Mouse (Mus musculus) embryonic facial prominence, embryonic 11.5 days (tissue): ENCODE measurements around the gene Arnt. TPM values are rescaled to one million over a fixed set of nuclear protein-coding genes. Genes with fewer than 3 reads are reported as not detected.

Source experiments
- ATAC-seq: fragments of 200-750 bp; cut with Nextera tagmentation; replicated peaks from 2 replicates; pipeline ENCODE4 v1.8.0; 2017; ENCODE audit warnings: low read depth; ENCODE audit not compliant: insufficient number of reproducible peaks, low FRiP score, low TSS enrichment
- DNase-seq: peaks from one replicate; pipeline ENCODE4 v3.0.0-alpha.2; 2015; ENCODE audit warnings: low spot score
- H3K27ac ChIP-seq: fragments of 300-500 bp; sonication (generic); replicated peaks from 2 replicates; pipeline ENCODE4 v1.5.1; 2014; ENCODE audit warnings: mild to moderate bottlenecking, low read depth, low read length, control low read depth
- H3K27me3 ChIP-seq: fragments of 300-500 bp; sonication (generic); 2 replicates; pipeline ENCODE4 v1.6.1; 2014; ENCODE audit warnings: mild to moderate bottlenecking, low read length, moderate library complexity, mixed read lengths; ENCODE audit not compliant: control insufficient read depth, insufficient read depth
- H3K36me3 ChIP-seq: fragments of 300-500 bp; sonication (generic); replicated peaks from 2 replicates; pipeline ENCODE4 v1.6.1; 2014; ENCODE audit warnings: low read depth, mild to moderate bottlenecking, low read length, moderate library complexity, mixed read lengths; ENCODE audit not compliant: control insufficient read depth, insufficient read depth
- H3K4me1 ChIP-seq: fragments of 300-500 bp; sonication (generic); 2 replicates; pipeline ENCODE4 v1.6.1; 2014; ENCODE audit warnings: low read length, mixed read lengths; ENCODE audit not compliant: control insufficient read depth, insufficient read depth
- H3K4me2 ChIP-seq: fragments of 300-500 bp; sonication (generic); 2 replicates; pipeline ENCODE4 v1.6.1; 2014; ENCODE audit warnings: low read depth, mild to moderate bottlenecking, control low read depth, low read length, moderate library complexity
- H3K4me3 ChIP-seq: fragments of 300-500 bp; sonication (generic); 2 replicates; pipeline ENCODE4 v1.5.1; 2014; ENCODE audit warnings: low read depth, low read length, control low read depth
- H3K9ac ChIP-seq: fragments of 300-500 bp; sonication (generic); replicated peaks from 2 replicates; pipeline ENCODE4 v1.6.1; 2014; ENCODE audit warnings: mild to moderate bottlenecking, control low read depth, low read length
- H3K9me3 ChIP-seq: fragments of 300-500 bp; sonication (generic); replicated peaks from 2 replicates; pipeline ENCODE4 v1.6.1; 2016; ENCODE audit warnings: mild to moderate bottlenecking, low read length, inconsistent platforms, mixed read lengths; ENCODE audit not compliant: control insufficient read depth
- WGBS: fragments of 180-500 bp; shearing (Covaris S2); extraction: QIAGEN DNeasy Blood & Tissue Kit; methylation state at CpG from one replicate; pipeline ENCODE4 v1.1.7; 2014; 5-methylcytosine and 5-hydroxymethylcytosine counted together
- polyA plus RNA-seq: library from polyadenylated mRNA; unstranded; fragments of >200 nt; fragmentation: Nextera tagmentation; extraction: Ambion mirVana; gene quantifications from 2 replicates; pipeline ENCODE4 v1.2.1, GENCODE M21; 2014

Arnt gene
- polyA plus RNA-seq, 1 experiment from 2014 or later: 29.3 TPM

DNA sequence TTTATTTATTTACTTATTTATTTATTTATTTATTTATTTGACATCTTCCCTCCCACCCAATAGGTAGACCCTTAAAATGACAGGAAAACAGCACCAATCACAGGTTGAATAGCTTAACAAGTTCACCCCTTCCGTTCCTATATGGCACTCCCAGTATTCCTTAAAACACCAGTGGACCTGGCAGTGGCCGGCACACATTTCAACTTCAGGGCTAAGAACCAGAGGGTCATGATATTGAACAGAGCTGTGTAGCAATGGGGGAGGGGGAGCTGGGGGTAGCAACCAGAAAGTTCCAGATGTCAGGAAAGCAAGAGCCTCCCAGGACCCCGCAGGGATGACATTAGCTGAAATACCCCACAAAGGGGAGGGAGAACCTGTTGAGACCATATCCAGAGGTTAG, 85.9 kb downstream of the Arnt start:
- H3K4me2 ChIP-seq: no peak overlapping the region
- H3K9ac ChIP-seq: no peak overlapping the region
- ATAC-seq: no peak
- no peak for DNase-seq
- H3K4me3 ChIP-seq: no peak overlapping the region
- no peaks in the 10 kb centered on the region for H3K4me1 ChIP-seq
- H3K27ac ChIP-seq: no peak overlapping the region
- H3K36me3 ChIP-seq: no peaks in the 10 kb centered on the region
- no peaks in the 10 kb centered on the region for H3K9me3 ChIP-seq
- no peaks in the 10 kb centered on the region for H3K27me3 ChIP-seq
- WGBS: 85% methylated on average over 3 of the region's 3 CpGs

DNA sequence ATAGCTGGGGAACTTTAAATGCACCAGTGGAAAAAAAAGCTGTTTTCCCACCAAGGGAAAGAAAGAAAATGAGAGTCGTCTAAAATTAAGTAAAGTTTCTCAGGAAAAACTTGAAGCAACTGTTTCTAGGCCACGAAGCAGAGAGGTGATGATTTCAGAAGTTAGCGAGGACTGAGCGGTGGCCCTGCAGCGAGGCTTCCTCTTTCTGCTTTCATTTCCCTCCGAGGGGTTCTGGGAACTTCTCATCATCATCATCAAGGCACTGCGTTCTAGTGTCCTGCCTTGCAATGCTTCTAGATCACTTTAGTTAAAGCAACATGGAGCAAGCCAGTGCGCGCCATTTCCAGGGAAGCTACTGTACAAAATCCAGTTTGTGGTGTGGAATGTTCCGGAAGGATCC, 87.0 kb downstream of the Arnt start:
- ATAC-seq (no peak), DNase-seq (no peak)
- 88% methylated on average over 10 of the region's 10 CpGs for WGBS
- no peak overlapping the region for H3K27ac ChIP-seq
- H3K9ac ChIP-seq: no peak overlapping the region
- no peak overlapping the region for H3K4me2 ChIP-seq
- H3K4me3 ChIP-seq: no peak overlapping the region
- H3K9me3 ChIP-seq: no peaks in the 10 kb centered on the region
- no peaks in the 10 kb centered on the region for H3K4me1 ChIP-seq
- H3K36me3 ChIP-seq: no peaks in the 10 kb centered on the region
- H3K27me3 ChIP-seq: no peaks in the 10 kb centered on the region

DNA sequence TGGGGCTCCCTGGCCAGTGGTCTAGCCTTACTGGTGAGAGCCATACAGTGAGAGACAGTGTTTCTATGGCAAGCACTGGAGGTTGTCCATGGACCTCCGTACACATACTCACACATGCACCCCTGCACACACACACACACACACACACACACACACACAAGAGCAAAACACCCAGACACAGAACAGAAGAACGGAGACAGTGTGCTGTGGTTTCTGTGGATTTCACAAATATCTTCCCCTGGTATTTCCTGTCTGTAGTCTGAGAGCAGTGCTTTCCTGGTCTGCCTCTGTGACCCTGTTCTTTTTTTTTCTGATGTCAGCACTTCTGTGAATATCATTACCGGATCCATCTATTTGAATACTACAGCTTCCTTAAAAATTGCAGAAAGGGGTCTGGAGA, 89.5 kb downstream of the Arnt start:
- H3K4me2 ChIP-seq: no peak overlapping the region
- ATAC-seq (no peak), DNase-seq (no peak)
- H3K27me3 ChIP-seq: no peaks in the 10 kb centered on the region
- no peaks in the 10 kb centered on the region for H3K36me3 ChIP-seq
- H3K4me1 ChIP-seq: no peaks in the 10 kb centered on the region
- H3K27ac ChIP-seq: no peak overlapping the region
- WGBS: 64% methylated on average over 3 of the region's 3 CpGs
- H3K9ac ChIP-seq: no peak overlapping the region
- H3K4me3 ChIP-seq: no peak overlapping the region
- H3K9me3 ChIP-seq: no peaks in the 10 kb centered on the region

DNA sequence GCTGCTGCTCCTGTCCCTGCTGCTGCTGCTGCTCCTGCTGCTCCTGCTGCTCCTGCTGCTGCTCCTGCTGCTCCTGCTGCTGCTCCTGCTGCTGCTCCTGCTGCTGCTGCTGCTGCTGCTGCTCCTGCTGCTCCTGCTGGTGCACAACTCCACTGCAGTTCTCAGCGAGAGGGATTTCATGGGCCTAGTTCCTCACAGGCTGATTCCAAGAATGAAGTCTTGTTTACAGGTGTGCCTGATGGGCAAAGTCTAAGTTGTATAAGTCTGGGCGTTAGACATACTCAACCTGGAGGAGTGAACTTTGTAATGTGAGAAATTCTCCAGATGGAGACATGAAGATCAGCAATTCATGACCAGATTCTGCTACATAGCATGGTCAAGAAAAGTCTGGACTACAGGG, 90.5 kb downstream of the Arnt start:
- DNase-seq: no peak
- no peaks in the 10 kb centered on the region for H3K9me3 ChIP-seq
- ATAC-seq: no peak
- H3K36me3 ChIP-seq: no peaks in the 10 kb centered on the region
- 71% methylated on average over 2 of the region's 2 CpGs for WGBS
- H3K4me1 ChIP-seq: no peaks in the 10 kb centered on the region
- H3K4me2 ChIP-seq: no peak overlapping the region
- H3K4me3 ChIP-seq: no peak overlapping the region
- no peaks in the 10 kb centered on the region for H3K27me3 ChIP-seq
- H3K9ac ChIP-seq: no peak overlapping the region
- H3K27ac ChIP-seq: no peak overlapping the region

DNA sequence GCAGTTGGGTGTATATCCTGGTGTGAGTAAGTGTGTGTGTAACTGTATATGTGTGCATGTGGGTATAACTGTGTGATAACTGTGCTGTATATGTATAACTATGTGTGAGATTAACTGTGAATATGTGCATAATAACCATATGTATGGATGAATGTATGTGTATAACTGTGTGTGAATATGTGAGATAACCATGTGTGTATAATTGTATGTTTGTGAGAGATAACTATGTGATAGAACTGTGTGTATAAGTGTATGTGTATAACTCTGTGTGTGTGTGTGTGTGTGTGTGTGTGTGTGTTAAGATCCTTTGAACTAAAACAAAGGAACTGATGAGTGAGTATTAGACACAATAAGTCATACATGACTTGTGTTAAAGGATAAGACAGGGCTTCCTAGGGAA, 91.9 kb downstream of the Arnt start:
- DNase-seq (no peak), ATAC-seq (no peak)
- Histone ChIP-seq H3K4me2 (no peak overlapping the region), H3K27me3 (no peaks in the 10 kb centered on the region), H3K9me3 (no peaks in the 10 kb centered on the region), H3K36me3 (no peaks in the 10 kb centered on the region), H3K4me1 (no peaks in the 10 kb centered on the region), H3K27ac (no peak overlapping the region), H3K9ac (no peak overlapping the region), H3K4me3 (no peak overlapping the region)

DNA sequence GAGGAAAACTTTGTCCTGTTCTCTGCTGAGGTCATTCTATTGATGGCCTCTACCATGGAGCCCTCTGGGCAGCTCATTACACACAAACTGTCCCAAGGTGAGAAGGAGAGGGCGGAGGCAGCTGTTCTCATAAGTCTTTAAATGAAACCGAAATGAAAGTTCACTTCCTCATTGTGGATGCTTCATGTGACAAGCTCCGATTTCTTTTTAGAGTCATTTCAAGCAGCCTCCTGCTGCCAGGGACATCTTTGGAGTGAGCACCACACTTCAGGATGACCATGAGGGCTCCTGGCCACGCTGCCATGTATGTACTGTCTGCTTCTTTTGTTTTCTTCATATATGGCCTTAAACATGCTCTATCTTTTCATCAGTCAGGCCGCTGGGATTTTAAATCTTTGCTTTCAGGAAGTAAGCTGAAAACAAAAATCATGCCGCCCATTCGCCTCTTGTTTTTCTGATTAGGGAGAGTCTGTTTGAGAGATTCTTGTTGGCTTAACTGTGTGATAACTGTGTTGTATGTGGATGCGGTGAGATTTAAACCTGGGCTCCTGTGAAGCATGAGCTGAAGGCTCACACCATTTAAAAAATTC, 92.5 kb downstream of the Arnt start, which contains the start of gene Ctss:
Ctss (plus strand) TSS at position 165 of the 590 bp plus-strand sequence.
- no peak within 1 kb of the TSS for H3K4me3 ChIP-seq
- WGBS: 91% methylated on average over 8 of the region's 8 CpGs

DNA sequence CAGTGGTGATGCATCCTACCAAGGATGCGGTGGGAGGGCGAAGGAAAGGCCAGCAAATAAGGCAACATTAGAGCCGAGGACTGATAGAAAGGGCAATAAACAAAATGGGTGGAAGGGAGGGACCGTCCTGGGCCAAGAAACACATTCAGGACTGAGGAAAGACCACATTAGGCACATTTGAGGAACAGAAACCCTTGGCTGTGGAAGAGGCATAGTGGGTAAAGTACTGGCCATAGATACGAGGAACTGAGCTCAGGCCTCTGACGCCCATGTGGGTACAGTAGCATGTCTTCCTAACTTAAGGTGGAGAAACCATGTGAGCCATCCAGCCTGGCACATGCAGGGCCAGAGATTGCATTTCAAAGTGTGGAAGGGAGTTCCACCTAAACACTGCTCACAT, 95.6 kb downstream of the Arnt start:
- H3K4me1 ChIP-seq: no peaks in the 10 kb centered on the region
- DNase-seq: no peak
- H3K27ac ChIP-seq: no peak overlapping the region
- no peak overlapping the region for H3K9ac ChIP-seq
- no peak for ATAC-seq
- no peaks in the 10 kb centered on the region for H3K27me3 ChIP-seq
- WGBS: 90% methylated on average over 6 of the region's 6 CpGs
- H3K4me3 ChIP-seq: no peak overlapping the region
- H3K36me3 ChIP-seq: no peaks in the 10 kb centered on the region
- H3K9me3 ChIP-seq: no peaks in the 10 kb centered on the region
- no peak overlapping the region for H3K4me2 ChIP-seq

More for the DNA sequence above, 92.5 kb downstream of the Arnt start, which contains the start of gene Ctss:
- DNase-seq (no peak), ATAC-seq (no peak)
- no peak within 1 kb of the TSS for H3K27ac ChIP-seq
- H3K9me3 ChIP-seq: no peaks in the 10 kb centered on the region
- no peaks in the 10 kb centered on the region for H3K36me3 ChIP-seq
- no peak within 1 kb of the TSS for H3K9ac ChIP-seq
- H3K4me1 ChIP-seq: no peaks in the 10 kb centered on the region
- H3K4me2 ChIP-seq: no peak within 1 kb of the TSS
- no peaks in the 10 kb centered on the region for H3K27me3 ChIP-seq

DNA sequence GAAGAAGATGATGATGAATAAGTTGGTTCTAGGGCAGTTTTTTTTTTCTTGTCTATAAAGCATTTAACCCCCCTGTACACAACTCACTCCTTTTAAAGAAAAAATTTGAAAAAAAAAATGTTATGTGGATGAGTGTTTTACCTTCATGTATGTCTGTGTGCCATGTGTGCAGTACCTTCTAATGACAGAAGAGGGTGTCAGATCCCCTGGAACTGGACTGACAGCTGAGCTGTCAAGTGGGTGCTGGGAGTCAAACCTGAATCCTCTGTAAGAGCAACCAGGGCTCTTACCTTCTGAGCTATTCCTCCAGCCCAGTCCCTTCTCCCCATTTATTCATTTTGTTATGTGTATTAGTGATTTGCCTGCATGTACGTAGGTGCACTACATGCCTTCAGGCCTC, 96.8 kb downstream of the Arnt start:
- no peak for DNase-seq
- Histone ChIP-seq H3K27me3 (no peaks in the 10 kb centered on the region), H3K4me2 (no peak overlapping the region), H3K4me1 (no peaks in the 10 kb centered on the region), H3K9me3 (no peaks in the 10 kb centered on the region), H3K36me3 (no peaks in the 10 kb centered on the region; the same call in 1 of the 2 replicates), H3K27ac (no peak overlapping the region), H3K4me3 (no peak overlapping the region), H3K9ac (no peak overlapping the region)
- ATAC-seq: no peak
- 91% methylated on average over 1 of the region's 1 CpGs for WGBS
